Mouse (Mus musculus) thymus, postnatal 0 days (tissue): ENCODE data around the gene Sorbs1. TPM values are rescaled to one million over a fixed set of nuclear protein-coding genes. Genes with fewer than 3 reads are reported as not detected.

Experiments used
- DNase-seq: peaks from one replicate; pipeline ENCODE4 v3.0.0-alpha.2; 2015; ENCODE audit warnings: low spot score
- polyA plus RNA-seq: library from polyadenylated mRNA; unstranded; fragments of >200 nt; fragmentation: Nextera tagmentation; extraction: Ambion mirVana; gene quantifications from 2 replicates; pipeline ENCODE4 v1.2.1, GENCODE M21; 2015

Sorbs1 gene
- polyA plus RNA-seq, 1 experiment from 2014 or later: 16.1 TPM

GRCm38 (mm10) chr19:40478161-40478575 lies 35.4 kb downstream of the Sorbs1 start:
- DNase-seq: no peak

- peak; percentile 20 for DNase-seq
Observed at GRCm38 (mm10) chr19:40477445-40477941, 36.1 kb downstream of the Sorbs1 start.

GRCm38 (mm10) chr19:40476491-40476890 lies 37.1 kb downstream of the Sorbs1 start:
- no peak for DNase-seq

- DNase-seq: no peak
Observed at GRCm38 (mm10) chr19:40471526-40472245, 41.9 kb downstream of the Sorbs1 start.

GRCm38 (mm10) chr19:40469792-40470191 lies 43.8 kb downstream of the Sorbs1 start:
- no peak for DNase-seq

- no peak for DNase-seq
Observed at GRCm38 (mm10) chr19:40468308-40468707, 45.3 kb downstream of the Sorbs1 start.

- DNase-seq: no peak
Observed at GRCm38 (mm10) chr19:40467810-40468209, 45.8 kb downstream of the Sorbs1 start.

- no peak for DNase-seq
Observed at GRCm38 (mm10) chr19:40465339-40465738, 48.2 kb downstream of the Sorbs1 start.

- no peak for DNase-seq
Observed at GRCm38 (mm10) chr19:40464408-40464807, 49.2 kb downstream of the Sorbs1 start.

GRCm38 (mm10) chr19:40462892-40463291 lies 50.7 kb downstream of the Sorbs1 start:
- DNase-seq: no peak

- DNase-seq: no peak
Observed at GRCm38 (mm10) chr19:40462481-40462880, 51.1 kb downstream of the Sorbs1 start.

- no peak for DNase-seq
Observed at GRCm38 (mm10) chr19:40461662-40462061, 51.9 kb downstream of the Sorbs1 start.

GRCm38 (mm10) chr19:40460854-40461490 lies 52.6 kb downstream of the Sorbs1 start:
- DNase-seq: no peak

- DNase-seq: no peak
Observed at GRCm38 (mm10) chr19:40459338-40459737, 54.2 kb downstream of the Sorbs1 start.

- DNase-seq: no peak
Observed at GRCm38 (mm10) chr19:40458806-40459205, 54.8 kb downstream of the Sorbs1 start.

- no peak for DNase-seq
Observed at GRCm38 (mm10) chr19:40455248-40455647, 58.3 kb downstream of the Sorbs1 start.

- DNase-seq: no peak
Observed at GRCm38 (mm10) chr19:40454096-40454495, 59.5 kb downstream of the Sorbs1 start.

- DNase-seq: no peak
Observed at GRCm38 (mm10) chr19:40452201-40452600, 61.4 kb downstream of the Sorbs1 start.

- DNase-seq: no peak
Observed at GRCm38 (mm10) chr19:40451307-40451706, 62.3 kb downstream of the Sorbs1 start.

GRCm38 (mm10) chr19:40446525-40446924 lies 67.1 kb downstream of the Sorbs1 start:
- peak; percentile 23 for DNase-seq

- no peak for DNase-seq
Observed at GRCm38 (mm10) chr19:40442377-40442776, 71.2 kb downstream of the Sorbs1 start.

GRCm38 (mm10) chr19:40440951-40441350 lies 72.6 kb downstream of the Sorbs1 start:
- DNase-seq: no peak

- DNase-seq: peak; percentile 50
Observed at GRCm38 (mm10) chr19:40438907-40439306, 74.7 kb downstream of the Sorbs1 start.
